Mouse (Mus musculus) ES-E14 (cell line): ENCODE results near the gene Ankmy1.

ENCODE experiments used
- CHD2 ChIP-seq: IDR thresholded peaks from 2 replicates; pipeline ENCODE4 v1.6.1; 2014; ENCODE audit warnings: mild to moderate bottlenecking, low read depth, low read length, inconsistent platforms
- HCFC1 ChIP-seq: IDR thresholded peaks from 2 replicates; pipeline ENCODE4 v1.6.1; 2012; ENCODE audit warnings: low read length, inconsistent platforms, borderline replicate concordance; ENCODE audit not compliant: insufficient read depth
- MAFK ChIP-seq: IDR thresholded peaks from 2 replicates; pipeline ENCODE4 v1.6.1; 2014; ENCODE audit warnings: mild to moderate bottlenecking, low read depth, low read length, inconsistent platforms; ENCODE audit not compliant: insufficient read depth

GRCm38 (mm10) chr1:92893896-92894295 lies 8.8 kb downstream of the Ankmy1 start:
- no peak for TF ChIP-seq CHD2
- no peak for TF ChIP-seq MAFK
- no peak for TF ChIP-seq HCFC1
